Mouse (Mus musculus) lung, postnatal 0 days (tissue): ENCODE measurements around the gene Gclm. TPM values are rescaled to one million over a fixed set of nuclear protein-coding genes. Genes with fewer than 3 reads are reported as not detected.
A peak's percentile ranks its signal among the peaks of the same experiment; 100 is the strongest.
"Not testable (repeated sequence)": the region's sequence is repeated elsewhere in the genome, so short reads cannot be mapped to it uniquely, and the experiment has no call there.

Experiments
- ATAC-seq: fragments of 200-750 bp; cut with Nextera tagmentation; 2 replicates; pipeline ENCODE4 v1.8.0; 2017; ENCODE audit warnings: moderate library complexity
- DNase-seq: peaks from one replicate; pipeline ENCODE4 v3.0.0-alpha.2; 2016; ENCODE audit warnings: low spot score
- H3K27ac ChIP-seq: fragments of 300-500 bp; sonication (generic); 2 replicates; pipeline ENCODE4 v1.5.1; 2014; ENCODE audit warnings: antibody characterized with exemption, mild to moderate bottlenecking, low read length, mixed read lengths
- H3K27me3 ChIP-seq: fragments of 300-500 bp; sonication (generic); replicated peaks from 2 replicates; pipeline ENCODE4 v1.6.1; 2014; ENCODE audit warnings: low read length, mixed read lengths; ENCODE audit not compliant: insufficient read depth
- H3K36me3 ChIP-seq: fragments of 300-500 bp; sonication (generic); 2 replicates; pipeline ENCODE4 v1.6.1; 2014; ENCODE audit warnings: low read length, mixed read lengths; ENCODE audit not compliant: insufficient read depth
- H3K4me1 ChIP-seq: fragments of 300-500 bp; sonication (generic); 2 replicates; pipeline ENCODE4 v1.6.1; 2014; ENCODE audit warnings: antibody characterized with exemption, low read depth, low read length, mixed read lengths; ENCODE audit not compliant: insufficient read depth
- H3K4me2 ChIP-seq: fragments of 300-500 bp; sonication (generic); replicated peaks from 2 replicates; pipeline ENCODE4 v1.6.1; 2014; ENCODE audit warnings: low read depth, mild to moderate bottlenecking, low read length, moderate library complexity, mixed read lengths
- H3K4me3 ChIP-seq: fragments of 300-500 bp; sonication (generic); 2 replicates; pipeline ENCODE4 v1.5.1; 2014; ENCODE audit warnings: low read depth, low read length
- H3K9ac ChIP-seq: fragments of 300-500 bp; sonication (generic); replicated peaks from 2 replicates; pipeline ENCODE4 v1.6.1; 2014; ENCODE audit warnings: low read depth, mild to moderate bottlenecking
- H3K9me3 ChIP-seq: fragments of 300-500 bp; sonication (generic); 2 replicates; pipeline ENCODE4 v1.6.1; 2016; ENCODE audit warnings: low read length, mixed read lengths
- CTCF ChIP-seq: IDR thresholded peaks from 2 replicates; pipeline ENCODE4 v1.5.1; 2016; ENCODE audit warnings: antibody characterized with exemption, mild to moderate bottlenecking
- EP300 ChIP-seq: IDR thresholded peaks from 2 replicates; pipeline ENCODE4 v1.6.1; 2016; ENCODE audit warnings: antibody characterized with exemption, mild to moderate bottlenecking, control low read depth
- WGBS: fragments of 180-500 bp; shearing (Covaris S2); extraction: QIAGEN DNeasy Blood & Tissue Kit; methylation state at CpG from one replicate; pipeline ENCODE4 v1.1.7; 2014; 5-methylcytosine and 5-hydroxymethylcytosine counted together
- polyA plus RNA-seq: library from polyadenylated mRNA; unstranded; fragments of >200 nt; fragmentation: Nextera tagmentation; extraction: Ambion mirVana; gene quantifications from 2 replicates; pipeline ENCODE4 v1.2.1, GENCODE M21; 2015

The Gclm gene
- polyA plus RNA-seq, 1 experiment from 2014 or later: 102 TPM

DNA sequence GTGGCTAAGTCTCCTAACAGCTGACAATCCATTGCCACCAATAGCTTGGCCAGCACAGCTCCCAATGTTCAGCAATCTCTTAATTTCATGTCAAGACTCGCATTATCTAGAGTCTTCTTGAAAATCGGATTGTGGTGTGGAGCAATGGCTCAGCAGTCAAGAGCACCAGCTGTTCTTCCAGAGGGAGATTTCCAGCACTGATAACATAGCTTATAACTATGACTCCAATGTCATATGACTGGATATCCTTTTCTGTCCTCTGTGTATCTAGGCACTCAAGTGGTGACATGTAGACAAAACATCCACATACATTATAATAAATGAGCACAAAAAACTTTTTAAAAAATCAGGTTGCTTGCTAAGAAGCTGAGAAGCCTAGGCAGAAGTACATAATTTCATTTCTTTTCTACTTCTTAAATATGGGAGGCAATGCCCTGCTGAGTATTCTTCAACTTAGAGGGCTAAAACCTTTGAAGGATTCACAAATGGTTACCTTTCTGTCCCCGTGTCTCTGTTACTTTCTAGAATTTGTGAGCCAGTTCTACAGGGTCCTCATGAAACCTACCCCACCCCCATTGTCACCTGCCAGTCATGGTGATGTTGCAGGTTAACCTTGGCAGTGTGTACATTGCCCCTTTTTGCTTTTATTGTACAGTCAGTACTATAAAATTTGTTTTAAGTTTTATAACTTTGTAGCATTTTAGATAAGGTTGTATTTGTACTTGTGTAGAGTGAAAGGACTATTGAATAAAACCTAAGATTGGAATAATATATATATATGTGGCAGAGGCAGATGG, 23.9 kb upstream of the Gclm start:
- DNase-seq: peak; percentile 21

GRCm38 (mm10) chr3:122226972-122227371, 18.4 kb upstream of the Gclm start:
- H3K4me3 ChIP-seq, ATAC-seq, H3K4me1 ChIP-seq, DNase-seq, H3K27ac ChIP-seq, H3K36me3 ChIP-seq, H3K9ac ChIP-seq, H3K27me3 ChIP-seq, H3K9me3 ChIP-seq, H3K4me2 ChIP-seq: not testable (repeated sequence)
- 51% methylated on average over 6 of the region's 6 CpGs for WGBS

More for the DNA sequence above, 23.9 kb upstream of the Gclm start:
- H3K9me3 ChIP-seq: no peaks in the 10 kb centered on the region
- peak; percentile 28 for ATAC-seq
- H3K4me2 ChIP-seq: no peak overlapping the region
- H3K36me3 ChIP-seq: no peaks in the 10 kb centered on the region
- H3K4me1 ChIP-seq: no peaks in the 10 kb centered on the region
- TF ChIP-seq CTCF (no peak), EP300 (no peak)
- H3K27me3 ChIP-seq: no peaks in the 10 kb centered on the region
- no peak overlapping the region for H3K27ac ChIP-seq
- H3K4me3 ChIP-seq: no peak overlapping the region
- 66% methylated on average over 3 of the region's 3 CpGs for WGBS
- H3K9ac ChIP-seq: no peak overlapping the region

DNA sequence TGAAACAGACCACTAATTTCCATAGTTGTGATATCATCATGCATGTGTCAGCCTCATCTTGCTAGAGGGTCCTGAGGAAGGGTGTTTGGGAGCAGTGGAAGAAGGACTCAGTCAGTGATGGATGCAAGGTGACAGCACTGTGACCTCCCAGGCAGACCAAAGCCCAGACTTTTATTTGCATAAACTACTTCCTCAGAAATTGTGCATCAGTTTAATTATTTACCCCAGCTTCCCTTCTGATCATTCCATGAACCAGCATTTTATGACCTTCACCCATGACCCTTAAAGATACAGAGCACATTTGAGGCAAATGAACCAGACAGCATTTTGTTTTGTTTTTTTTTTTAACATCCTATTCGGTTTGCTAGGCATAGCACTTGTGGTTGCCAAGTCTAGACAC, 9.6 kb upstream of the Gclm start:
- Histone ChIP-seq H3K9me3 (no peaks in the 10 kb centered on the region), H3K27me3 (no peaks in the 10 kb centered on the region), H3K4me1 (no peaks in the 10 kb centered on the region), H3K9ac (no peak overlapping the region), H3K4me2 (no peak overlapping the region), H3K4me3 (no peak overlapping the region), H3K27ac (no peak overlapping the region), H3K36me3 (no peaks in the 10 kb centered on the region)
- 31% methylated on average over 1 of the region's 1 CpGs for WGBS
- TF ChIP-seq EP300 (no peak), CTCF (no peak)
- ATAC-seq (no peak), DNase-seq (no peak)

- no peak for TF ChIP-seq CTCF
- no peak for TF ChIP-seq EP300
- peaks cover 14% of the 10 kb centered on the region; the same call in 1 of the 2 replicates for H3K4me1 ChIP-seq
- no peaks in the 10 kb centered on the region for H3K9me3 ChIP-seq
- H3K9ac ChIP-seq: no peak overlapping the region
- no peak for DNase-seq
- no peak for ATAC-seq
- H3K36me3 ChIP-seq: no peaks in the 10 kb centered on the region
- no peak overlapping the region for H3K4me3 ChIP-seq
- 46% methylated on average over 6 of the region's 6 CpGs for WGBS
- H3K4me2 ChIP-seq: no peak overlapping the region
- H3K27me3 ChIP-seq: no peaks in the 10 kb centered on the region
- no peak overlapping the region for H3K27ac ChIP-seq
Measured at GRCm38 (mm10) chr3:122242876-122243275, 2.5 kb upstream of the Gclm start.

- 39% methylated on average over 14 of the region's 14 CpGs for WGBS
- ATAC-seq (no peak), DNase-seq (peak; percentile 23)
- TF ChIP-seq CTCF (no peak), EP300 (no peak)
- no peak overlapping the region for H3K4me2 ChIP-seq
- no peaks in the 10 kb centered on the region for H3K36me3 ChIP-seq
- H3K27ac ChIP-seq: no peak overlapping the region
- H3K4me3 ChIP-seq: no peak overlapping the region
- peaks cover 14% of the 10 kb centered on the region; the same call in 1 of the 2 replicates for H3K4me1 ChIP-seq
- H3K9me3 ChIP-seq: no peaks in the 10 kb centered on the region
- no peaks in the 10 kb centered on the region for H3K27me3 ChIP-seq
- no peak overlapping the region for H3K9ac ChIP-seq
Measured at GRCm38 (mm10) chr3:122243416-122244167, 1.8 kb upstream of the Gclm start.

GRCm38 (mm10) chr3:122244759-122245158, 598 bp upstream of the Gclm start:
- Histone ChIP-seq H3K4me1 (peaks cover 14% of the 10 kb centered on the region; the same call in 1 of the 2 replicates), H3K9me3 (no peaks in the 10 kb centered on the region), H3K9ac (no peak overlapping the region), H3K4me2 (peak overlapping the region; percentile 23; the same call in 1 of the 2 replicates), H3K4me3 (no peak overlapping the region), H3K27ac (no peak overlapping the region), H3K36me3 (no peaks in the 10 kb centered on the region), H3K27me3 (no peaks in the 10 kb centered on the region)
- 49% methylated on average over 6 of the region's 6 CpGs for WGBS
- TF ChIP-seq CTCF: no peak
- no peak for TF ChIP-seq EP300
- DNase-seq: no peak
- ATAC-seq: no peak
